Mouse (Mus musculus) heart, embryonic 11.5 days (tissue): ENCODE measurements around the gene Brpf1. TPM values are rescaled to one million over a fixed set of nuclear protein-coding genes. Genes with fewer than 3 reads are reported as not detected.

Experiments used
- ATAC-seq: fragments of 200-750 bp; cut with Nextera tagmentation; replicated peaks from 2 replicates; pipeline ENCODE4 v1.8.0; 2017; ENCODE audit warnings: moderate library complexity; ENCODE audit not compliant: insufficient number of reproducible peaks, low FRiP score, low TSS enrichment
- H3K27ac ChIP-seq: fragments of 300-500 bp; sonication (generic); 2 replicates; pipeline ENCODE4 v1.5.1; 2014; ENCODE audit warnings: mild to moderate bottlenecking, low read depth, low read length
- H3K27me3 ChIP-seq: fragments of 300-500 bp; sonication (generic); 2 replicates; pipeline ENCODE4 v1.6.1; 2014; ENCODE audit warnings: mild to moderate bottlenecking, low read length, mixed read lengths; ENCODE audit not compliant: control insufficient read depth, insufficient read depth
- H3K36me3 ChIP-seq: fragments of 300-500 bp; sonication (generic); 2 replicates; pipeline ENCODE4 v1.6.1; 2014; ENCODE audit warnings: mild to moderate bottlenecking, low read length, moderate library complexity, mixed read lengths; ENCODE audit not compliant: control insufficient read depth, insufficient read depth
- H3K4me1 ChIP-seq: fragments of 300-500 bp; sonication (generic); 2 replicates; pipeline ENCODE4 v1.6.1; 2014; ENCODE audit warnings: low read length; ENCODE audit not compliant: control insufficient read depth, insufficient read depth
- H3K4me2 ChIP-seq: fragments of 300-500 bp; sonication (generic); 2 replicates; pipeline ENCODE4 v1.6.1; 2014; ENCODE audit warnings: mild to moderate bottlenecking, moderate library complexity
- H3K4me3 ChIP-seq: fragments of 300-500 bp; sonication (generic); 2 replicates; pipeline ENCODE4 v1.5.1; 2014; ENCODE audit warnings: low read depth, low read length
- H3K9ac ChIP-seq: fragments of 300-500 bp; sonication (generic); 2 replicates; pipeline ENCODE4 v1.6.1; 2014; ENCODE audit warnings: mild to moderate bottlenecking, low read depth, low read length, moderate library complexity
- H3K9me3 ChIP-seq: fragments of 300-500 bp; sonication (generic); replicated peaks from 2 replicates; pipeline ENCODE4 v1.6.1; 2016; ENCODE audit warnings: low read length; ENCODE audit not compliant: control insufficient read depth
- whole genome bisulfite sequencing: fragments of 180-500 bp; shearing (Covaris S2); extraction: QIAGEN DNeasy Blood & Tissue Kit; methylation state at CpG from one replicate; pipeline ENCODE4 v1.1.7; 2014; ENCODE audit not compliant: insufficient replicate concordance; 5-methylcytosine and 5-hydroxymethylcytosine counted together
- polyA plus RNA-seq: library from polyadenylated mRNA; unstranded; fragments of >200 nt; fragmentation: Nextera tagmentation; extraction: Ambion mirVana; gene quantifications from 2 replicates; pipeline ENCODE4 v1.2.1, GENCODE M21; 2014

Brpf1 gene
- polyA plus RNA-seq, 1 experiment from 2014 or later: 11.0 TPM

DNA sequence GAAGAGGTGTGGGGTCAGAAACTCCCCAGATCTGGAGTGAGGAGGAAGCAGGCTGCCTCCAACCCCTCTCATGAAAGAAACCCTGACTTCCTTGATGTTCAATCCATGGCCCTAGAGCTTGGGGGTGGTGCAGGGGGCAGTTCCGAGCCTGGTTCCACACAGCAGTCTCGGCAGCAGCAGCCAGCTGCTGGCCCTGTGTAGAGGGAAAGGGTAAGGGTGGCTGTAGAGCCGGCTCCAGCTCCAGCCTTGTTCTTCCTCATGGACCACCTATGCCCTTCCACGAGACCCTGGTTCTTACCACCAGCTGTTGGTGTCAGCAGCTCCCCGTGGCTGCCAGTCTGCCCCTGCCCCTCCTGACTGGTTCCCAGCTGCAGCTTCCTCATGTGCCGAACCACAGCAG lies 27.3 kb downstream of the Brpf1 start:
- H3K9ac ChIP-seq: no peak overlapping the region
- H3K36me3 ChIP-seq: peaks cover 13% of the 10 kb centered on the region
- H3K4me3 ChIP-seq: no peak overlapping the region
- 71% methylated on average over 6 of the region's 6 CpGs for WGBS
- no peak overlapping the region for H3K4me2 ChIP-seq
- H3K9me3 ChIP-seq: no peaks in the 10 kb centered on the region
- no peak overlapping the region for H3K27ac ChIP-seq
- H3K27me3 ChIP-seq: no peaks in the 10 kb centered on the region
- peaks cover 8% of the 10 kb centered on the region for H3K4me1 ChIP-seq
- no peak for ATAC-seq

DNA sequence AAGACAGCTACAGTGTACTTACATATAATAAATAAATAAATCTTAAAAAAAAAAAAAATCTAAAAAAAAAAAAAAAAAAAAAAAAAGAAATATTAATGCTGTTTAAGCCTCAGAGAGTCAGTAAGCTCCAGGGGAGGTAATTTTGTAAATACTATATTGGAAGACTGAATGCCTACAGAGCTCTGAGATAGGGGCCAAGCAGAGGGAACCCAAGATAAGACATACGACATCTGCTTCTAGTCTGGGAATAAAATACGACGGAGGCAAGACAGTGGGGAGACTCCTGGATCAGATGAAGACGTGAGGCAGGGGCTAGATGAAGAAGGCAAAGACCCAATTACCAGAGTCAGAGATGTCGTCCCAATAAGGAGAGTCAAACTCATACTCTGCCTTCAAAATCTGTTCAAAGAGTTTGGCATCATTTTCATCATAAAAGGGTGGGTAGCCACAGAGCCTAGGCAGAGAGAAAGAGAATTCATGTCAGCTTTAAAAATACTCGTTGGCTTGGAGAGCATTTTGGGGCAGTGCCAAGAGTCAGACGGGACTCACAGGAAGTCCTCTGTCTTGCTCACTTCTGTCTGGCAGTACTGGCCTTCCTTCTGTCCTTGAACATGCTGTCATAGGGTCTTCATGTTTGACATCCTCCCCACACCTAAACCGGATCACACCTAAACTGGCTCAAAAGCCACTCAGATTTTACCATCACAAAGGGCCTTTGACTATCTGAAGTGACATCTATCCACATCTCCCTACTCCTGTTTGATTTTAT lies 30.1 kb downstream of the Brpf1 start:
- 57% methylated on average over 8 of the region's 8 CpGs for WGBS
- H3K27ac ChIP-seq: no peak overlapping the region

DNA sequence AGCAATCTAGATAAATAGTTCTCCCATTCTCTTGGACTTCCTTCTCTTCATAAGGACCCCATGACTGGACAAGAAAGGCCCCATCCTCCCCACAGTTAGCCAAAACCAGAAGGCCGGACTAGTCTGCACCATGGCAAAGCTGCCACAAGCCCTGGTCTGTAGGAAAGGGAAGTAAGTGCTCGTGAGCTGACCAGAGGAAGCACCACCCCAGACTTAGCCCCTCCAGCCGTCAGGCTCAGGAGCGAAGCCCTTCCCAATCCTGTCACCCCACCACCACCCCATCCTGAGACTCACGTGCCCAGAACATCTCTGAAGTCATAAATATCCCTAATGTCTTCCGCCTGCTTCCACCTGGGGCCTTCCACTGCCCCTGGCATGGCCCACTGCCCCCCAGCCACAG lies 34.6 kb downstream of the Brpf1 start:
- 75% methylated on average over 6 of the region's 6 CpGs for WGBS
- H3K27ac ChIP-seq: peak overlapping the region; percentile 35; the same call in 1 of the 2 replicates
- H3K4me1 ChIP-seq: peaks cover 25% of the 10 kb centered on the region

More for the DNA sequence above, 30.1 kb downstream of the Brpf1 start:
- H3K27me3 ChIP-seq: no peaks in the 10 kb centered on the region
- no peak overlapping the region for H3K4me3 ChIP-seq
- H3K4me1 ChIP-seq: peaks cover 14% of the 10 kb centered on the region
- no peaks in the 10 kb centered on the region for H3K9me3 ChIP-seq
- peaks cover 10% of the 10 kb centered on the region; the same call in 1 of the 2 replicates for H3K36me3 ChIP-seq
- no peak for ATAC-seq
- H3K4me2 ChIP-seq: no peak overlapping the region
- H3K9ac ChIP-seq: no peak overlapping the region

DNA sequence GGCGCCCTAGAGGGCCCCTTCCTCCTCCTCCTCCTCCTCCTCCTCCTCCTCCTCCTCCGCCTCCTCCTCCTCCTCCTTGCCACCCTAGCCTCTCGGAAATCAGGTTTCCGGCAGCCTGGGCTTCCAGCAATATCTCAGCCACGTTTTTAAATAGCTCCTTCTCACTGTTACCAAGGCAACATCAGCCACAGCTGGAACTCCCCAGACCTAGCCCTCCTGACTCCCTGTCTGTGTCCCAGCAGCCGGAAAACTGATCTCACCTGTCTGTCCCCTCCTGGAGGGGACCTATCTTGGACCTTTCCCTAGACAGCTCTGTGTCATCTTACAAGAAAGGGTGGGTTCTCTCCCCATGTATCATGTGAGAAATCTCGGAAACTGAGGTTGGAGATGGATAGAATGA lies 35.4 kb downstream of the Brpf1 start:
- Histone ChIP-seq H3K36me3 (no peaks in the 10 kb centered on the region), H3K4me2 (peak overlapping the region; percentile 92), H3K27ac (peak overlapping the region; percentile 46; the same call in 1 of the 2 replicates), H3K9me3 (no peaks in the 10 kb centered on the region), H3K27me3 (no peaks in the 10 kb centered on the region), H3K9ac (0 out of 2 replicates have a peak overlapping the region, but pooled peaks have one; percentile 16), H3K4me3 (0 out of 2 replicates have a peak overlapping the region, but pooled peaks have one; percentile 71), H3K4me1 (peaks cover 25% of the 10 kb centered on the region)
- 33% methylated on average over 4 of the region's 7 CpGs for WGBS
- no peak for ATAC-seq

More for the DNA sequence above, 34.6 kb downstream of the Brpf1 start:
- Histone ChIP-seq H3K4me3 (no peak overlapping the region), H3K36me3 (no peaks in the 10 kb centered on the region), H3K4me2 (peak overlapping the region; percentile 34), H3K9me3 (no peaks in the 10 kb centered on the region), H3K9ac (no peak overlapping the region), H3K27me3 (no peaks in the 10 kb centered on the region)
- no peak for ATAC-seq

DNA sequence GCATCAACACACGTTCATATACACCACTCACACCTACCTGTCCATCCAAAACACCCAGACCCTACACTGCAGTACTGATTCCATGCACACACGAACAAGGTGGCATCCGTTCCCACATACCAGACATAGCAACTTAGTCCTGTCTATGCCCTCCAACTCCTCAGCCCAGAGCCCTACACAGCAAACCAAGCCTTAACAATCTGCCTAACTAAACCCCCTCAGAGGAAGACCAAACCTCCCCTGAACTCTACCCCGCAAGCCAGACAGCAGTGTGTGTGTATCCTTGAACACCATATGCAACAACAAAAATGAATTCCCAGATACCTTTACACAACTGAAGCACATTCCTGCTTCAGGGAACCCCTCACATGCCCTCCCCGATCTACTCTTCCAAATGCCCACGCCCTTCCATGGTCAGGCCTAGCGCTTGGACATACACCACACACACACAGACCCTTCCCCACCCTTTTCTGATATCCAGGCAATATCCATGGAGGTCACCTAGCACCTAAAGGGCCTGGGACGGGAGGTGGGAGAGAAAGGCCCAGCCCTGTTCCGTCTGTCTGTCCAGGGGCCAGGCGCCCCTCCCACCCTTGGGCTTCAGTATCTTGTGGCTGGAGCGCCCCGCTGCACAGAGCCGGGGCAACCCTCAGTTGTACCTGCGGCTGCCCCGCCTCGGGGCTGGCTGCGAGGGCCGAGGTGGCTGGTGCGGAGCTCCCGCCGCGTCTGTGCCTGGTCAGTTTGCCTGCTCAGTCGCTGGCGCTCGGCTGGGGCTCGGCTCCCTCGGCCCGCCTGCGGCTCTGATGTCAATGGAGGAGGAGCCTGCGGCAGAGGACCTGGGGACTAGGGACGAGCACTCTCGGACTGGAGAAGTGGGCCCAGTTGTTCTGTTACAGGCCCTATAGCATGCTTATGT lies 36.5 kb downstream of the Brpf1 start, which contains the start of gene Camk1:
Camk1 (minus strand) TSS at position 808 of the 916 bp plus-strand sequence.
- peak within 1 kb of the TSS; percentile 71 for H3K4me3 ChIP-seq
- 13% methylated on average over 32 of the region's 32 CpGs for WGBS
- H3K4me2 ChIP-seq: peak within 1 kb of the TSS; percentile 92
- peaks cover 25% of the 10 kb centered on the region for H3K4me1 ChIP-seq
- no peaks in the 10 kb centered on the region for H3K36me3 ChIP-seq
- H3K9me3 ChIP-seq: no peaks in the 10 kb centered on the region
- H3K27ac ChIP-seq: peak within 1 kb of the TSS; percentile 68
- H3K27me3 ChIP-seq: no peaks in the 10 kb centered on the region
- peak within 1 kb of the TSS; percentile 89 for H3K9ac ChIP-seq
- ATAC-seq: peak; percentile 53

DNA sequence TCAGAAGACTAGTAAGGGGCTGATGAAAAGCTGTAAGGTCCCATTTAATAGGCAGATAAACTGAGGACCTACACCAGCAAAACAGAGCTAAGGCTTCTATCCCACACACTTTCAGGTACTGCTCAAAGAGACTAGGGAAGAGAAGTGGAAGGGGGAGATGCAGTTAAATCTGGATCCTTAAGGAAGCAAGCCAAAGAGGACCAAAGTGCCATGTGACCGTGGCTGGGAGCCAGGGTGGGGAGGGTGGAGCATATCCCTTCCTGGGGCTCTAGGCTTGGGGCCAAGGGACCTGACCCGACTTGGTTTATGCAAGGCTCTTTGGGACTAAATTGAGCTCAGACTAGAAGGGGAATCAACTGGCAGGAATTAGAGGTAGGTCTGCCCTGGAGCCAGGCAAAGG lies 37.4 kb downstream of the Brpf1 start:
- WGBS: 58% methylated on average over 2 of the region's 2 CpGs
- H3K27me3 ChIP-seq: no peaks in the 10 kb centered on the region
- H3K9me3 ChIP-seq: no peaks in the 10 kb centered on the region
- peaks cover 25% of the 10 kb centered on the region for H3K4me1 ChIP-seq
- no peak overlapping the region for H3K4me3 ChIP-seq
- peak overlapping the region; percentile 92; the same call in 1 of the 2 replicates for H3K4me2 ChIP-seq
- H3K36me3 ChIP-seq: no peaks in the 10 kb centered on the region
- no peak overlapping the region for H3K27ac ChIP-seq
- ATAC-seq: no peak
- peak overlapping the region; percentile 89 for H3K9ac ChIP-seq

DNA sequence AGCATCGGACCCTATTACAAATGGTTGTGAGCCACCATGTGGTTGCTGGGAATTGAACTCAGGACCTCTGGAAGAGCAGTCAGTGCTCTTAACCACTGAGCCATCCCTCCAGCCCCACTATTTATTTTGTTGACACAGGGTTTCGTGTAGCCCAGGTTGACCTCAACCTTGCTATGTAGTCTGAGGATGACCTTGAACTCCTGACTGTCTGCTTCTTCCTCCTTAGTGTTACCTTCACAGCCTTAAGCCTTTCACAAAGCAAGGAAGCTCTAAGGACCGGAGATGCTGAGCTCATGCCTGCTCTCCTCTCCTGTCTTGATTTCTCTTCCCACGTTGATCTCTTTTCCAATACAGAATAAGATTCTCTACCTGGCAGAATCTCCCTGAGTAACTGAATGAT lies 40.0 kb downstream of the Brpf1 start:
- WGBS: 68% methylated on average over 4 of the region's 4 CpGs
- peaks cover 19% of the 10 kb centered on the region for H3K4me1 ChIP-seq
- ATAC-seq: no peak
- H3K27me3 ChIP-seq: no peaks in the 10 kb centered on the region
- H3K9me3 ChIP-seq: no peaks in the 10 kb centered on the region
- H3K9ac ChIP-seq: no peak overlapping the region
- H3K4me3 ChIP-seq: no peak overlapping the region
- H3K4me2 ChIP-seq: no peak overlapping the region
- H3K27ac ChIP-seq: no peak overlapping the region
- no peaks in the 10 kb centered on the region for H3K36me3 ChIP-seq

DNA sequence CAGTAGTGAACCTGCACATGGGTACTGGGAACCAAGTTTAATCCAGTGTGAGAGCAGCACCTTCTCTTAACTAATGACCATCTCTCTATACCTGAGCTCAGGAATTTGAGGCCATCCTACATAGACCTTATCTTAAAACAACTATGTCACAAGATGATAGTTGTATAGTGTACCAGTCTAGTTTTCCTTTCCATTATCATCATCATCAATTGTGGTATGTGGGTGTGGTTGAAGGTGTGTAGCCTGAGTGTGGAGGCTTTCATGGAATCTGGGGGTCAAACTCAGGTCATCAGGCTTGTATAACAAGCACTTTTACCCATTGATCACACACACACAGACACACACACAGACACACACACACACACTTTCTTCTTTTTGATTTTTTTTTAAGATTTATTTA lies 43.6 kb downstream of the Brpf1 start:
- no peaks in the 10 kb centered on the region for H3K4me1 ChIP-seq
- H3K27me3 ChIP-seq: no peaks in the 10 kb centered on the region
- H3K9ac ChIP-seq: no peak overlapping the region
- no peak overlapping the region for H3K27ac ChIP-seq
- no peaks in the 10 kb centered on the region for H3K9me3 ChIP-seq
- no peak for ATAC-seq
- H3K4me3 ChIP-seq: no peak overlapping the region
- H3K4me2 ChIP-seq: no peak overlapping the region
- no peaks in the 10 kb centered on the region for H3K36me3 ChIP-seq
